Mouse (Mus musculus) thymus, postnatal 25 days (tissue): ENCODE results near the gene Cpm.

Source experiments
- DNase-seq: peaks from one replicate; pipeline ENCODE4 v3.0.0; 2022

Cpm gene

GRCm38 (mm10) chr10:117664208-117664925 lies 35.1 kb downstream of the Cpm start:
- no peak for DNase-seq

GRCm38 (mm10) chr10:117664926-117665209 lies 35.6 kb downstream of the Cpm start:
- no peak for DNase-seq

- no peak for DNase-seq
Measured at GRCm38 (mm10) chr10:117665376-117666275, 36.3 kb downstream of the Cpm start.

- no peak for DNase-seq
Measured at GRCm38 (mm10) chr10:117666361-117666760, 37.1 kb downstream of the Cpm start.

- DNase-seq: no peak
Measured at GRCm38 (mm10) chr10:117666947-117667630, 37.8 kb downstream of the Cpm start.

- DNase-seq: no peak
Measured at GRCm38 (mm10) chr10:117667663-117668507, 38.6 kb downstream of the Cpm start.

- DNase-seq: no peak
Measured at GRCm38 (mm10) chr10:117668546-117669300, 39.4 kb downstream of the Cpm start.

- no peak for DNase-seq
Measured at GRCm38 (mm10) chr10:117669449-117670090, 40.3 kb downstream of the Cpm start.

- DNase-seq: no peak
Measured at GRCm38 (mm10) chr10:117670092-117670491, 40.8 kb downstream of the Cpm start.

GRCm38 (mm10) chr10:117670791-117671190 lies 41.5 kb downstream of the Cpm start:
- no peak for DNase-seq

GRCm38 (mm10) chr10:117671266-117671665 lies 42.0 kb downstream of the Cpm start:
- DNase-seq: no peak

- DNase-seq: no peak
Measured at GRCm38 (mm10) chr10:117671930-117672666, 42.8 kb downstream of the Cpm start.

GRCm38 (mm10) chr10:117672693-117673092 lies 43.4 kb downstream of the Cpm start:
- no peak for DNase-seq

- no peak for DNase-seq
Measured at GRCm38 (mm10) chr10:117673913-117674312, 44.6 kb downstream of the Cpm start.

GRCm38 (mm10) chr10:117674359-117675019 lies 45.2 kb downstream of the Cpm start:
- DNase-seq: no peak

- DNase-seq: peak; percentile 79
Measured at GRCm38 (mm10) chr10:117675096-117676035, 46.1 kb downstream of the Cpm start.

- DNase-seq: peak; percentile 35
Measured at GRCm38 (mm10) chr10:117676036-117676643, 46.8 kb downstream of the Cpm start.

GRCm38 (mm10) chr10:117676644-117677313 lies 47.5 kb downstream of the Cpm start:
- DNase-seq: peak; percentile 21
